Mouse (Mus musculus) heart, adult 2 months (tissue): ENCODE data around the gene Trim44.

Experiments used
- CTCF ChIP-seq: fragments of 200-600 bp; IDR thresholded peaks from 2 replicates; pipeline ENCODE4 v1.8.1; 2022; ENCODE audit warnings: antibody characterized with exemption, mild to moderate bottlenecking, moderate library complexity
- EP300 ChIP-seq: fragments of 200-500 bp; IDR thresholded peaks from 2 replicates; pipeline ENCODE4 v1.6.1; 2011; ENCODE audit warnings: low read depth, low read length, control low read depth; ENCODE audit not compliant: insufficient read depth
- POLR2A ChIP-seq: fragments of 200-500 bp; IDR thresholded peaks from 2 replicates; pipeline ENCODE4 v1.6.1; 2011; ENCODE audit warnings: mild to moderate bottlenecking, low read depth, low read length, control low read depth; ENCODE audit not compliant: insufficient read depth

DNA sequence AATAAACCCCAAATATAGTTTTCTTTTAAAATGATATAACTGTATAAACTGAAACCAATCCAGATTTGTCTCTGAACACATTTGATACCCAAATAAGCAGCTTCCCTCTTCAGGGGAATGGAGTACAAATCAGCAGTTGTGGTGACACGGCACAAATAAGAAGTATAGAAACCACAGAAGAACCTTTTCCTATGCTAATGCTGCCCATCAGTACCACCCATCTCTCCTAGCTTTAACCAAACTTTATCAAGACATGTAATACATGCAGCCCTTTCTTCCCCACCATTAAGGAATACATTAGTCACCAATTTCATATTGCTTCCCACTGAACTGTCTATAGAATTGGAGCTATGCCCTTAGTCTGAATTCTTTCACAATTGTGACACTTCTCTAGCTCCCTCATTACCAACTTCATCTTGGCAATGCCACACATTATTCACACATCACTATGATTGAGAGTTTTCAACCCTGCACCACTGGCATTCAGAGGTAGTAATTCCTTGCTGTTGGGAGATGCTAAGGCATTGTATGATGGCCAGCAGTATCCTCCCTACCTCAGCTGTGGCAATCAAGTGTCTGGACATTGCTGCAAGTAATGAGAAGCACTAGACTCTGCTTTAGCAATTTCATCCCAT lies 44.6 kb downstream of the Trim44 start:
- TF ChIP-seq EP300: no peak
- no peak for TF ChIP-seq POLR2A
- no peak for TF ChIP-seq CTCF
